Mouse (Mus musculus) CH12F3 (cell line): ENCODE measurements around the gene Calr3.

ENCODE experiments used
- in situ Hi-C: fragments of 300-500 bp; cut with MboI; formaldehyde crosslinking; loops from 2 replicates; pipeline ENCODE4 v1.14.3; 2020; ENCODE audit warnings: low sequenced_read_pairs

Calr3 gene

DNA sequence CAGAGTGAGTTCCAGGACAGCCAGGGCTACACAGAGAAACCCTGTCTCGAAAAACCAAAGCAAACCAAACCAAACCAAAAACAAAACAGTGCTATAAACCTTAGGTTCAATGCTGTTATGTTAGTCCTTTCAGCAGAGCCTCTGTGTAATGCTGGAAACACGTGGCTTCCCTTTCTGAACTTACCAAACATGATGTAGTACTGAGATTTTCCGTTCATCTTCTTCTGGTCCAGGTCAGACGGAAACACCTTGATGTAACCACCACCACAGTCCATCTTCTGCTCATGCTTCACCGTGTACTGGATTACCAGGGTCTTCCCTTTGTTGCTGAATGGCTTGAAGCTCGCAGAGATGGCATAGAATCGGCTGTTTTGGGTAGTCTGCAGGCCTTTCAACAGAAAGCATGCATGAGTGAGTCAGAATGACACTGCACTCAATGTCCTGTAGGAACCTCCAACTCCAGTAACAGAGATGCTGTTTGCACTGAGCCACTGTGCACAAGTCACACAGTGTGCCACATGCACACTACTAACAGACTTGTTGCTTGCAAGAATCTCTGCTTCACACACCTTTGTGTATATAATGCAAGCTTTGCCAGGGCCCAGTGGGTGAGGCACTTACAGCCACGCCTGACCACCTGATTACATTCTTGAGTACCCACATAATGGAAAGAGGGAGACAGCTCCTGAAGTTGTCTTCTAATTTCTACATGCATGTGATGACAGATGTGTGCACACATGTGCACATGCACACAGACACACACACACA is 5.2 kb downstream of the Calr3 start:
- in situ Hi-C loops = no loop called here

DNA sequence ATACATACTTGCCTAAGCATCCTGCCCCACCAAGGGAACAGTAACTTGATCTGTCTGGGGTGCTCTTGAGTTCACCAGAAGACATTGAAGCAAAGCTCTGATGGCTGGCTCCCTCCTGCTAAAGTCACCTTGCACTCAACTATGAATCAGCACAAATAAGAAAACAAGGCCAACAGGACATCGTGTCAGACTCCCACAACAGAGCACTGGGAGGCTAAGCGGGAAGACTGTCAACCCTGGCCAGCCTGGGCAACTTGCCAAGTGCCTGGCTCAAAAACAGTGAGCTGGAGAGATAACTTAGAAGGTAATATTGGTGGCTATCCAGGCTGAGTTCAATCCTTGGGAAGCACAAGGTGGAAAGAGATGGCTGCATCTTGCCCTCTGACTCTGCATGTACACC is 8.7 kb downstream of the Calr3 start:
- in situ Hi-C loops = no loop called here

GRCm38 (mm10) chr8:72429676-72430075 is 14.0 kb downstream of the Calr3 start:
- in situ Hi-C loops = no loop called here

DNA sequence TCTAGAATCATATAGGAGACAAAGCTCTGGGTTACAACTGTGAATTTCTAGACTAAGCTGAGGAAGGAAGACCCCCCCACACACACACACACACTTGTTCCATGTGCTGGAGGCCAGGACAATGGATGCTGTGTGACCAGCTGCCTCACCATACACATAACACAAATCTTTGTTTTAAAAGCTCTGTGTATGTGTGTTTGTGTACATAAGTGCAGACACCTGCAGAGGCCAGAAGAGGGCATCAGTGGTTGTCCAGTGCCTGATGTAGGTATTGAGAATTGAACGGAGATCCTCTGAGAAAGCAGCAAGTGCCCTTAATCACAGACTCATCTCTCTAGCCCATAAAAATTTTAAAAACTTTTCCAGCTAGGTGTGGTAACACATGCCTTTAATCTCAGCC is 20.7 kb downstream of the Calr3 start:
- in situ Hi-C loops = no loop called here

GRCm38 (mm10) chr8:72421362-72422335 is 22.0 kb downstream of the Calr3 start, which contains the start of gene Eps15l1:
Eps15l1 (minus strand) TSS chr8:72421460.
- in situ Hi-C loops = no loop called here

DNA sequence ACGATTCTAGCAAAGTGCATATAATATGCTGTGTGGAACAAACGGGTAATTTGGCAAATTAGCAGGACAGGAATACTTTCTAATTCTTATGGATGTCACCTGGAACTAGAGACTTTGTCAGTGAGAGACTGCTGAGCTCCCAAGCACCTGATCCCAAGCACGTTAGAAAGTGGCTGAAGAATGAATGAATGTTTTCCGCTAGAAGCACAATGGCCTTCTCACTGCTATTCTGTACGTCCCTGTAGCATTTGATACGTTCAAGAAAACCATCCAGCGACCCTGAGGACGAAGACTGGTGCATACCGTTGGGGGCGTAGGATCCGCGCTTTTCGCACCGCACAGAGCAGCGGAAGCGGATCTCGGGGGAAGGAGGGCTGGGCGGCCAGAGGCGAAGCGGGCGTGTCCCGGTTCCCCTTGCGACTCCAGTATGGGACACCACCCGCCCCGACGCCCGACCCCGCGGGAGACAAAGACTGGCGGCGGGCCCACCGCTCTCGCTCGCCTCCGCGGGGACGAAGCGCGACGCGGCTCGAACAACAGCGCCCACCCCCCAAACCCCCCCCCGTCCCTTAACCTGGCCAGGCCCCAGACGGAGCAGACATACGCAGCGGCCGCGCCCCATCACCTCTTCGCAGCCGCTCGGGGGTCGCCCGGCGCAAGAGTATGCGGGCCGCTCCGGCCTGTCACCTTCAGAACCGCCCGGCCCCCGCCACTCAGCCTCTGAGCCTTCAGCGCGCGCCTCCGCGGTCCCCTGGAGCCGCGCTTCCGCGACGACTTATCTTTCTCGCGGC is 22.9 kb downstream of the Calr3 start:
- in situ Hi-C loops = no loop called here

DNA sequence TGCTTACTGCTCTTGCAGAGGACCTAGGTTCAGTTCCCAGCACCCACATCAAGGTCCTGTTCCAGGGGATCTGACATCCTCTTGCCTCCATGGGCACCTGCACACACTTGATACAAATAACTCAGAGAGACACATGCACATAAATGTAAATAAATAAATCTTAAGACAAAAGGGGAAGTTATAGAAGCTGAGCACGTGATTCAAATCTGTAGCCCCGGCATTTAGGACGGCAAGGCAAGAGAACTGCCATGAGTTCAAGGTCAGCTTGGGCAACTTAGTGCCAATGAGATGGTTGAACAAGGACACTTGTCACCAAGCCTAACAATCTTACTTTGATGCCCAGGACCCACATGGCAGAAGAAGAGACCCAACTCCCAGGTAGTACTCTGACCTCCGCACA is 25.6 kb downstream of the Calr3 start:
- in situ Hi-C loops = no loop called here

- in situ Hi-C loops = no loop called here
These were observed 28.4 kb downstream of the Calr3 start for GRCm38 (mm10) chr8:72415252-72415651.

DNA sequence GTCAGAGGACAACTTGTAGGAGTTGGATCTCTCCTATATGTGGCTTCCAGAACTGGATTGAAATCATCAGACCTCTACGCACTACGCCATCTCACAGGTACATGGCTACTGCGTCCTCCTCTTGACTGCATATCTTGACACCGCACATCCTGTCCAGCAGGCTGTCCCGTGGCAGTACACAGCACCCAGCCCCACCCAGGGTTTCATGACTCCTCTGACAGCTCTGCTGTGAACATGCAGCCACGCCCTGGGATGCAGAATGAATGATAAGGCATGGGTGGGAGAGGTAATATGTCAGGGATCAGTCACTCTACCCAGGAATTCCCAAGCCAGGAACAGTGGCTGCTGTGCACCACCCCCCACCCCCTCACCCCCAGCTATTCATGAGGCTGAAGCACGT is 29.8 kb downstream of the Calr3 start:
- in situ Hi-C loops = no loop called here

DNA sequence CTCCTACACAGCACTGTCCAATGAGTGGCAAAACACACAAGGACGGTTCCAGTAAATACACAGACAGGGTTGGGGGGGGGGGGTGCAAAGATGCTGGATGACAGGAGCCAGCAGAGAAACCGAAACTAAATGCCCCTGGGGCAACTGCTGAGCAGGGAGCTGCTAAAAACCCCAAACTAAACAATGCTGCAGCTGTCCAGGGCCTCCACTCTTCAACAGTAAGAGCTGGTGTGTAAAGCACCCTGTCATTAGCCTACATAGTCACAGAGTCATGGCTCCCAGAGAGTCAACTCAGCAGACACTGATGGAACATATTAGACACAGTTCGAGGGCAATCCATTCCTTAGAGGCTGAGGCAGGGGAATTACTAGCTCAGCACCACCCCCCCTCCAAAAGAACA is 34.2 kb downstream of the Calr3 start:
- in situ Hi-C loops = no loop called here

- in situ Hi-C loops = no loop called here
These were observed 35.8 kb downstream of the Calr3 start for GRCm38 (mm10) chr8:72407878-72408277.

DNA sequence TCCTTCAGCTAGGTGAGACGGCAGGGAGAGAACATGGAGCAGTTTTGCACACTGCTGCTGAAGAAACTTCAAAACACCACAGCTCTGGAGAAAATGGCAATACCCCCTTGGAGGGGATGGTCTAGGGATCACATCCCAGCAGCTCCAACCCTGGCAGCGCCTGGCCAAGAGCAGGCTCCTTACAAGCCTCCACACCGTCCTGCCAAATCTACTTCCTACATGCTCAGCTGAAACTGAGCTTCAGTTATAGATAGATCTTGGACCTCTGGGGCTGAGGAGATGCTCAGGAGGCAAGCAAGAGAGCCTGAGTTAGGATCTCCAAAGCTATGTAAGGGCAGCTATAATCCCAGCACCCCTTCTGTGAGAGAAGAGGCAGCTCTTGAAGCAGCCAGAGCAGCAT is 40.7 kb downstream of the Calr3 start:
- in situ Hi-C loops = no loop called here

- in situ Hi-C loops = no loop called here
These were observed 42.3 kb downstream of the Calr3 start for GRCm38 (mm10) chr8:72401381-72401780.

- in situ Hi-C loops = no loop called here
These were observed 57.9 kb downstream of the Calr3 start for GRCm38 (mm10) chr8:72385737-72386136.

- in situ Hi-C loops = no loop called here
These were observed 61.3 kb downstream of the Calr3 start for GRCm38 (mm10) chr8:72382395-72382794.

DNA sequence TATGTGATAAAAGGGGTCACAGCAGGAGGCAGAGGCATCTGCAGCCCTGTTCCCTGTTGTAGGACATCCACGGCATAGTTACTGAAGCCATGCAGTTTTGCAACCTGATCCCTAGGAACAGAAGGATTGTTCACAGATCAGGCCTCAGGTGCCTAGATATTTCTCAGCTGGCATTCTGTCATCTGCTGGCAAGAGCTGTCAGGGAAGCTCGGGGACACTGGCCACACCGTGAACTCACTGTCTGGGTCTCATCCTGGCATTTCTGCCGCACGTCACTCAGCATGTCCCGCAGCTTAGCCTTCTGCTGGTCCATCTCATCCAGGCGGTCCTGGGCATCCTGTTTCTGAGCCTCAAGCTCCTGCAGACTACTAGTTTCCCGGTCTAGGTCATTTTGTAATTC is 63.0 kb downstream of the Calr3 start:
- in situ Hi-C loops = no loop called here

- in situ Hi-C loops = loop anchor here (10.0 kb wide), 1 partner anchor 202 kb away; no protein-coding TSS in a partner anchor
These were observed 66.8 kb downstream of the Calr3 start for GRCm38 (mm10) chr8:72376900-72377299.

DNA sequence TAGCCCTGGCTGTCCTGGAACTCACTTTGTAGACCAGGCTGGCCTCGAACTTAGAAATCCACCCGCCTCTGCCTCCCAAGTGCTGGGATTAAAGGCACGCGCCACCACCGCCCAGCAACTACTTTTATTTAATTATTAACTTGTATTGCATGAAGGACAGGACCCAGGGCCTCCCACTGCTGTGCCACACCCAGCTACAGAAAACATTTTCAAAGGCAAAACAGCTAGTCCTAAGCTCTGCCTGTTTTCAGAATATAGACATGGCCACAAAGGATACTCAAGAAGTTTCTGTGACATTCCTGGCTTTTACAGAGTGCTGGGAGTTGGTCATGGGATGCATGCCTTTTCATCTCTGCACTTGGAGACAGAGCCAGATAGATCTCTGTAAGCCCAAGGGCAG is 67.4 kb downstream of the Calr3 start:
- in situ Hi-C loops = loop anchor here (10.0 kb wide), 1 partner anchor 202 kb away; no protein-coding TSS in a partner anchor

GRCm38 (mm10) chr8:72375161-72375560 is 68.5 kb downstream of the Calr3 start:
- in situ Hi-C loops = loop anchor here (10.0 kb wide), 1 partner anchor 200 kb away; no protein-coding TSS in a partner anchor
